Mouse (Mus musculus): ENCODE measurements at regions not wholly inside any gene's neighbourhood (a gene's known extent, or its start where the extent isn't known, plus 50 kb on each side); places are given as distances from the start of the nearest gene placed in this dataset.
"Not testable (repeated sequence)": the region's sequence is repeated elsewhere in the genome, so short reads cannot be mapped to it uniquely, and the experiment has no call there.

- DNase-seq (ENCODE audit: low read depth, low spot score) = no peak
Measured at GRCm38 (mm10) chr12:8070788-8071187, 93.3 kb downstream of the Apob start.

GRCm38 (mm10) chr12:8071286-8071685 lies 93.8 kb downstream of the Apob start:
- DNase-seq (ENCODE audit: low read depth, low spot score) = no peak

GRCm38 (mm10) chr12:8076010-8076540 lies 98.6 kb downstream of the Apob start:
- no peak for DNase-seq (ENCODE audit: low read depth, low spot score)

- DNase-seq (ENCODE audit: low read depth, low spot score) = no peak
Measured at GRCm38 (mm10) chr12:8077346-8077745, 99.9 kb downstream of the Apob start.

- no peak for DNase-seq (ENCODE audit: low read depth, low spot score)
Measured at GRCm38 (mm10) chr12:8078046-8078445, 100.6 kb downstream of the Apob start.

- DNase-seq (ENCODE audit: low read depth, low spot score) = no peak
Measured at GRCm38 (mm10) chr12:8082688-8083661, 105.5 kb downstream of the Apob start.

GRCm38 (mm10) chr12:8087958-8088357 lies 110.5 kb downstream of the Apob start:
- no peak for DNase-seq (ENCODE audit: low read depth, low spot score)

GRCm38 (mm10) chr12:8089423-8090278 lies 112.2 kb downstream of the Apob start:
- DNase-seq (ENCODE audit: low read depth, low spot score) = no peak

GRCm38 (mm10) chr12:8090279-8090626 lies 112.8 kb downstream of the Apob start:
- DNase-seq (ENCODE audit: low read depth, low spot score) = no peak

- DNase-seq (ENCODE audit: low read depth, low spot score) = no peak
Measured at GRCm38 (mm10) chr12:8093437-8093836, 114.5 kb upstream of the Ldah start.

- no peak for DNase-seq (ENCODE audit: low read depth, low spot score)
Measured at GRCm38 (mm10) chr12:8095946-8096345, 112.0 kb upstream of the Ldah start.

GRCm38 (mm10) chr12:8098395-8098794 lies 109.5 kb upstream of the Ldah start:
- not testable (repeated sequence) for DNase-seq (ENCODE audit: low read depth, low spot score)

- no peak for DNase-seq (ENCODE audit: low read depth, low spot score)
Measured at GRCm38 (mm10) chr12:8099114-8099513, 108.8 kb upstream of the Ldah start.

- peak; percentile 70 for DNase-seq (ENCODE audit: low read depth, low spot score)
Measured at GRCm38 (mm10) chr12:8099821-8100220, 108.1 kb upstream of the Ldah start.

GRCm38 (mm10) chr12:8101837-8102236 lies 106.1 kb upstream of the Ldah start:
- no peak for DNase-seq (ENCODE audit: low read depth, low spot score)

- no peak for DNase-seq (ENCODE audit: low read depth, low spot score)
Measured at GRCm38 (mm10) chr12:8103259-8103658, 104.6 kb upstream of the Ldah start.

GRCm38 (mm10) chr12:8107137-8107536 lies 100.8 kb upstream of the Ldah start:
- DNase-seq (ENCODE audit: low read depth, low spot score) = no peak

- no peak for DNase-seq (ENCODE audit: low read depth, low spot score)
Measured at GRCm38 (mm10) chr12:8109203-8109770, 98.6 kb upstream of the Ldah start.

- no peak for DNase-seq (ENCODE audit: low read depth, low spot score)
Measured at GRCm38 (mm10) chr12:8109876-8110275, 98.0 kb upstream of the Ldah start.

GRCm38 (mm10) chr12:8110297-8110696 lies 97.6 kb upstream of the Ldah start:
- DNase-seq (ENCODE audit: low read depth, low spot score) = no peak

- no peak for DNase-seq (ENCODE audit: low read depth, low spot score)
Measured at GRCm38 (mm10) chr12:8111484-8111883, 96.4 kb upstream of the Ldah start.

- no peak for DNase-seq (ENCODE audit: low read depth, low spot score)
Measured at GRCm38 (mm10) chr12:8155566-8155965, 52.3 kb upstream of the Ldah start.

Measured in forelimb bud, embryonic 11.5 days (tissue).